Mouse (Mus musculus): ENCODE measurements at regions not wholly inside any gene's neighbourhood (a gene's known extent, or its start where the extent isn't known, plus 50 kb on each side); places are given as distances from the start of the nearest gene placed in this dataset.

DNA sequence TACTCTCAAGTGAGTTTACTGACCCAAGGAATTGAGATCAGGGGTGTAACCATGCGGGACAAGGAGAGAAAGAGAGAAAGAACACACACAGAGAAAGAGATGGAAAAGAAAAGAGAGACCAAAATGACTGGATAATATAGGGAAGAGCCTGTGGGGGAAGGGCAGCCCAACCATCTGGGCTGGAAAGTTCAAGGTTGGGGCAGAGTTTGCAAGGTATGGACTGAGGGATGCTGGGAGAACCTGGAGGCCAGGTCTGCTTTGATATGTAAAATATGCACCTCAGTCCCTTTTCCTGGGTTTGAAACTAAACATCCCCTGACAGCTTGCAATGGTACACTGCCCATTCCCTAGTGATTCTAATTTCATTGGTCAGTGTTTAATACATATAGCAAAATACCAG lies 431.2 kb upstream of the Atp10a start:
- TF ChIP-seq HCFC1 (IDR thresholded peaks at IDR 0.05; ENCODE audit: borderline replicate concordance, insufficient read depth, low read length) (no peak), MAFK (IDR thresholded peaks at IDR 0.05; ENCODE audit: insufficient read depth, low read depth, low read length) (no peak), ZC3H11A (IDR thresholded peaks at IDR 0.05; ENCODE audit: borderline replicate concordance, low read depth, low read length) (no peak), ZNF384 (IDR thresholded peaks at IDR 0.05; ENCODE audit: low read depth, low read length) (no peak)

Data from ES-E14 (cell line).